In genomic region chr6:37142991-37143866, GRCm38 (mm10) we compare ENCODE assay signal across 8 mouse cellular contexts.
A peak's percentile ranks its signal among the peaks of the same experiment; 100 is the strongest.
DNase-seq lines count a peak whose midpoint lies in the region; ATAC-seq and TF ChIP-seq lines count a peak whose summit lies in the region.

No protein-coding gene starts in this region.

- H3K4me1 ChIP-seq in lung, embryonic 16.5 days (replicated peaks; ENCODE audit: control insufficient read depth, insufficient read depth, low read length) = peaks cover 10% of the 10 kb centered on the region
- H3K4me1 ChIP-seq in forebrain, postnatal 0 days (ENCODE audit: insufficient read depth) = peaks cover 10% of the 10 kb centered on the region; the same call in 1 of the 2 replicates

- no peak for TF ChIP-seq CTCF in forebrain, postnatal 0 days (IDR thresholded peaks at IDR 0.05; ENCODE audit: low read depth)

- no peak overlapping the region for H3K9ac ChIP-seq in lung, embryonic 16.5 days (ENCODE audit: low read length)
- no peak overlapping the region for H3K9ac ChIP-seq in forebrain, postnatal 0 days

- H3K9me3 ChIP-seq in lung, embryonic 16.5 days (ENCODE audit: control insufficient read depth, low read length) = no peaks in the 10 kb centered on the region
- no peaks in the 10 kb centered on the region for H3K9me3 ChIP-seq in forebrain, postnatal 0 days (ENCODE audit: low read length)

- no peak overlapping the region for H3K4me2 ChIP-seq in lung, embryonic 16.5 days (ENCODE audit: low read depth, low read length)
- H3K4me2 ChIP-seq in forebrain, postnatal 0 days (ENCODE audit: low read depth) = no peak overlapping the region

- ATAC-seq in cerebellum, adult (ENCODE audit: insufficient number of reproducible peaks, low FRiP score, low TSS enrichment) = peak; percentile 74
- peak; percentile 64; the same call in 1 of the 2 replicates for ATAC-seq in lung, embryonic 16.5 days (ENCODE audit: low read depth)
- ATAC-seq in forebrain, postnatal 0 days = peak; percentile 88
- ATAC-seq in inflammation-experienced regulatory T-cells, adult 6 months = no peak
- no peak for ATAC-seq in erythroblast, adult 5-6 weeks (replicated peaks; ENCODE audit: low FRiP score, poor library complexity, severe bottlenecking)

- H3K27ac ChIP-seq in lung, embryonic 16.5 days (ENCODE audit: low read length) = 0 out of 2 replicates have a peak overlapping the region, but pooled peaks have one; percentile 10
- peak overlapping the region; percentile 35; the same call in 1 of the 2 replicates for H3K27ac ChIP-seq in forebrain, postnatal 0 days (ENCODE audit: low read depth, low read length)

- no peak for DNase-seq in cerebellum, postnatal 4 days (ENCODE audit: low spot score in 2 of 2)
- DNase-seq in lung, postnatal 36 days = no peak
- DNase-seq in forebrain, postnatal 0 days = peak; percentile 57
- peak; percentile 23 for DNase-seq in lung, postnatal 10 days

- no peaks in the 10 kb centered on the region for H3K27me3 ChIP-seq in lung, embryonic 16.5 days (ENCODE audit: control insufficient read depth, insufficient read depth, low read depth, low read length)
- H3K27me3 ChIP-seq in forebrain, postnatal 0 days (ENCODE audit: insufficient read depth, low read length) = no peaks in the 10 kb centered on the region

- no peak overlapping the region for H3K4me3 ChIP-seq in lung, embryonic 16.5 days (ENCODE audit: low read length)
- H3K4me3 ChIP-seq in forebrain, postnatal 0 days (ENCODE audit: low read depth, low read length) = no peak overlapping the region

- H3K36me3 ChIP-seq in lung, embryonic 16.5 days (ENCODE audit: control insufficient read depth, insufficient read depth, low read length) = no peaks in the 10 kb centered on the region
- H3K36me3 ChIP-seq in forebrain, postnatal 0 days (ENCODE audit: insufficient read depth) = no peaks in the 10 kb centered on the region

- 69% methylated on average over 11 of the region's 11 CpGs for WGBS in lung, embryonic 16.5 days
- WGBS in forebrain, postnatal 0 days = 53% methylated on average over 11 of the region's 11 CpGs

Comparison
In these comparisons a context has a peak if more than half of its experiments do, and no peak if none do; other contexts are left out.
1. DNase-seq: peak in forebrain, postnatal 0 days (single experiment) and lung, postnatal 10 days (single experiment); none in cerebellum, postnatal 4 days (0 of 2) and lung, postnatal 36 days (single experiment).
2. ATAC-seq: peak in cerebellum, adult (single experiment), lung, embryonic 16.5 days (single experiment) and forebrain, postnatal 0 days (single experiment); none in inflammation-experienced regulatory T-cells, adult 6 months (single experiment) and erythroblast, adult 5-6 weeks (single experiment).